Mouse (Mus musculus): ENCODE measurements at regions not wholly inside any gene's neighbourhood (a gene's known extent, or its start where the extent isn't known, plus 50 kb on each side); places are given as distances from the start of the nearest gene placed in this dataset.
A peak's percentile ranks its signal among the peaks of the same experiment; 100 is the strongest.

GRCm38 (mm10) chr1:13424524-13424923, 2010.6 kb downstream of the A830018L16Rik start:
- ATAC-seq (replicated peaks; ENCODE audit: low FRiP score, low TSS enrichment, poor library complexity, severe bottlenecking), result no peak

- no peak for ATAC-seq (replicated peaks; ENCODE audit: low FRiP score, low TSS enrichment, poor library complexity, severe bottlenecking)
Measured at GRCm38 (mm10) chr1:13425601-13426327, 2011.9 kb downstream of the A830018L16Rik start.

- ATAC-seq (replicated peaks; ENCODE audit: low FRiP score, low TSS enrichment, poor library complexity, severe bottlenecking), result peak; percentile 87
Measured at GRCm38 (mm10) chr1:13426328-13427067, 2012.6 kb downstream of the A830018L16Rik start.

- no peak for ATAC-seq (replicated peaks; ENCODE audit: low FRiP score, low TSS enrichment, poor library complexity, severe bottlenecking)
Measured at GRCm38 (mm10) chr1:13427068-13427434, 2013.1 kb downstream of the A830018L16Rik start.

DNA sequence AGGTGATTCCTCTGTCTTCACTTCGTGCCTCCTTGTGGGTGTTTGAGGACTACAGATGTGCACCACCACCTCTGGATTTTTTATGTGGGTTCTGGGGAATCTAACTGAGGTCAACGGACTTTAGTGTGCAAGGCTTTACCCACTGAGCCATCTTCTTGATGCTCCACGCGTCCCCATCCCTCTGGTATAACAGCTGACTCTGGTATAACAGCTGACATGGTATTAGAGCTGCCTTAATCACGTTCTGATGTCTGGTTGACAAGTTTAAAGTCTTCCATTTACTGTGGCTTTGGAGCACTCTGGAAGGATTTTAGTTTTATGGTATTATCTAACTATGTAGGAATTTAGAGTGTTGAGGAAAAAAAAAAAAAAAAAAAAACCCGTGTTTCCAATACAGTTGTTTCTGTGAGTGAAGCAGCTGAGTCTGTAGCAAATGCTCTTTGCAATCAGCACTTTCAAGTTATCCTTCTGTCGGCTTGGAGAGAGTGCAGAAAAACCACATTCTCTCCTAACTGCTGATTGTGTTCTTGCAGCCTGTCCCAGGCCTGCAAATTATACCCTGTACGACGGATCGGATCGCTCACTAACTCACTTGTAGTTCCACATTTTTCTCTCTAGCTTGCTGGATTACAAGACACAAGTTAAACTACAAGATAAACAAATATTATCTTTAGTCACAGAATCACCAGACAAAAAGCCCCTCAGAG, 2013.7 kb downstream of the A830018L16Rik start:
- ATAC-seq (replicated peaks; ENCODE audit: low FRiP score, low TSS enrichment, poor library complexity, severe bottlenecking), result peak; percentile 61

- no peak for ATAC-seq (replicated peaks; ENCODE audit: low FRiP score, low TSS enrichment, poor library complexity, severe bottlenecking)
Measured at GRCm38 (mm10) chr1:13437747-13438394, 2024.0 kb downstream of the A830018L16Rik start.

GRCm38 (mm10) chr1:13442366-13442765, 2028.5 kb downstream of the A830018L16Rik start:
- ATAC-seq (replicated peaks; ENCODE audit: low FRiP score, low TSS enrichment, poor library complexity, severe bottlenecking), result no peak

DNA sequence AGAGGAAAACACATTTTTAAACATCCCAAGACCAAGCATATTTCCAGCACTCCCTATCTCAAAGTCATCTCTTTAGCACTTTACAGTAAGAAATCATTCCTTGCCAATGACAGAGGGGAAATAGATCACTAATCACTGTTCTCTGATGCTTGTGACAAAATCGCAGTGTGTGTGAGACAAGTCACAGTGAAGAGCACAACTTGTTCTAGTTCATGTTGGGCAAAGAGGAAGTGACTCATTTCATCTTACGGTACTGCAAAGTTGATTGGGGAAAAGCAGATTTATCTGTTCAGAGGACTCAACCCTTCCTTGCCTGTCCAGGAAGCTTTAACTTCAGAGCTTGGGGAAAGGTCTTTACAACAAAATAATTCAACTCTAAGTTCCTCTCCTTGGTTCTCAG, 2040.6 kb downstream of the A830018L16Rik start:
- ATAC-seq (replicated peaks; ENCODE audit: low FRiP score, low TSS enrichment, poor library complexity, severe bottlenecking), result no peak

- ATAC-seq (replicated peaks; ENCODE audit: low FRiP score, low TSS enrichment, poor library complexity, severe bottlenecking), result no peak
Measured at GRCm38 (mm10) chr1:13455572-13455971, 2041.7 kb downstream of the A830018L16Rik start.

- ATAC-seq (replicated peaks; ENCODE audit: low FRiP score, low TSS enrichment, poor library complexity, severe bottlenecking), result no peak
Measured at GRCm38 (mm10) chr1:13464311-13464710, 2050.4 kb downstream of the A830018L16Rik start.

DNA sequence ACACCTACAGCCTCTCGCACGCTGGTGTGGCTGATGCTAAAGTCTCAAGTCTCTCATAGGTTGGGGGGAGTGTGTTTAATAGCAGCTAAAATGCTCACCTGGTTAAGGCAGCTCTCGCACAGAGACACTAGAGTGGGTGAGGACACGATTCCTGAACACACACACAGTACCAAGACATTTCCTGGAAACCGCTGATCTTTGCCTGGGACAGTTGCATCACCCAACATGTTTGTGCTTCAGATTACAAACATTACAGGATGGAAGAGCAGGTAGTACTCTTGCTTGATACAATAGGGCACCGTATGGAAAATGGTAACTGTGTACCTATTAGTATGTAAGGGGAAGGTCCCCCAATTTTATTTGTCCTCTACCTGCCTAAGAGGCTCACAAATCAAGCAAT, 2053.3 kb downstream of the A830018L16Rik start:
- ATAC-seq (replicated peaks; ENCODE audit: low FRiP score, low TSS enrichment, poor library complexity, severe bottlenecking), result no peak

DNA sequence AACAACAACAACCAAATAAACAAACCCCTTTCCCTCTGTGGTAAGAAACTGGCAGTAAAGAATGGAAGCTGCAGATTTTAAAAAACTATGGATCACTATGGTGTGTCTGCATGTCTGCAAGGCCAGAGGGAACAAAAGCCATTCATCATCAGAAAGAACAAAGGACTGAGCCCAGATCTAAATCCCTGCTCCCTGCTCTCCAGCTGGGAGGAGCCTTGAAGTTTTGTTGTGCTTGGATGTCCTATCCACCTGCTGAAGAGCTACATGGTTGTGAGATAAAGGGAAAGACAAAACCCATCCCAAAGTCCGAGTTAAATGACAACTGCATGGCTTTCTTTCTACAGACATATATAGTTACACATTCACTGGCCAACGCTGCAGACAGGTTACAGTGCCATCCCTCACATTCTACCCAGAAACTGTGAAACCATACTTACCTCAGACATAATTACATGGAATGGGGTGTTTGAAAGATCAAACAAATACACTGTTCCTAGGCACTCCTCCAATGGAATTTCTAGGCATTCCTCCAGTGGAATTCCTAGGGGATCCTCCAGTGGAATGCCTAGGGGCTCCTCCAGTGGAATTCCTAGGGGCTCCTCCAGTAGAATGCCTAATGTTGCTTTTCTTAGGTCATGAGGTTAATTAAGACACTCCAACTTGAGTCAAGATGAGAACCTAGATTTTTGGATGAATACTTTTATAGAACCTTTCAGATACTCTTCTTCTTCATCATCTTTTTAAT, 2054.2 kb downstream of the A830018L16Rik start:
- ATAC-seq (replicated peaks; ENCODE audit: low FRiP score, low TSS enrichment, poor library complexity, severe bottlenecking), result no peak

DNA sequence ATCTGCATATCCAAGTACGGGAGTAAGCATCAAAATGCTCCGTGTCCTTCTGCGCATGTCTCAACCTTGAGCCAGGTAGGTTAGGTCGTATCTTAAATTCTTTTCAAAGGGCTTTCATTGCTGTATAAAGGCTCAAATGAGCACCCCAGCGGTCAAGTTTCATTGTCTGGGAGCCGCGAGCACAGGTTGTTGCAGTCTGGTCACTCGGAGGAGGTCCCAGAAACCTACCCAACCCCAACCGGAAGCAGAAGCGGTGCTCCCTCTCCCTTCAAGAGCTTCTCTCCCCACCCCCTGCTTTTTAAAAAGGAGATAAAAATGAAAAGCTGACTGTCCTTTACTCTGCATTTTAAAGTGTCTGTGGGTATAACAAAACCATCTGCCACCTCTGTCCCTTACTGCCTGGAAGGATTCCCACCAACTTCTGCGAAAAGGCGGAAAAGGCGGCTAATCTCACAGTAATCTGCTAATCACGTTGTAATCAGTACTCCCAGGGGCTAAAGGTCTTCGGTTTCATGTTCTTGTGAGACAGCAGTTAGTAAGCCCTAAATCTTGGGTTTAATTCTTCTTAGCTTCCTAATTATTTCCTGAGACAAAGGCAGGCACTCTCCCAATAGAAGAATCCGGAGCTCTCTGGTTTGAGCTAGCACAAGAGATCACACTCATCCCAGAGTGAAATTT, 2081.0 kb downstream of the A830018L16Rik start:
- no peak; the same call in 1 of the 2 replicates for ATAC-seq (replicated peaks; ENCODE audit: low FRiP score, low TSS enrichment, poor library complexity, severe bottlenecking)

DNA sequence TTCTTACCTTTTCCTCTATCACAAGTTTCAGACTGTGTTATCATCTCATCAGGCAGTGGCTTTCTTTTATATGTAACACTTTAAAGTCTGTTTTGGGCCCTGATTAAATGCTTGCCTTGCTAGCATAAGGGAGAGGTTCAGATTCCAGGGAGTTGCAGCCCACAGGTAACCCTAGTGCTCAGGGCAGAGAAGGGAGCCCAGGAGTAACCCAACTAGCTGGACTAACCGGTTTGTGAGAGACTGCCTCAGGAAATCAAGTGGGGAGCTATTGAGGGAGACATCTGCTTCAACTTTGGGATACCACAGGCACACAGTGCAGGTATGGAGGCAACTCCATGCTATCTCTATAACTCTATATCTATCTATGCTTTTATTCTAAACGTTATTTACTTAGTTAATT, 2082.5 kb downstream of the A830018L16Rik start:
- ATAC-seq (replicated peaks; ENCODE audit: low FRiP score, low TSS enrichment, poor library complexity, severe bottlenecking), result no peak

- peak; percentile 73 for ATAC-seq (replicated peaks; ENCODE audit: low FRiP score, low TSS enrichment, poor library complexity, severe bottlenecking)
Measured at GRCm38 (mm10) chr1:13500456-13500855, 2086.6 kb downstream of the A830018L16Rik start.

GRCm38 (mm10) chr1:13501938-13502337, 2088.0 kb downstream of the A830018L16Rik start:
- ATAC-seq (replicated peaks; ENCODE audit: low FRiP score, low TSS enrichment, poor library complexity, severe bottlenecking), result no peak

- ATAC-seq (replicated peaks; ENCODE audit: low FRiP score, low TSS enrichment, poor library complexity, severe bottlenecking), result peak; percentile 100
Measured at GRCm38 (mm10) chr1:13513761-13514160, 2099.9 kb downstream of the A830018L16Rik start.
